Mouse (Mus musculus) olfactory bulb, adult 2 months (tissue): ENCODE data around the gene Slc35f5. TPM values are rescaled to one million over a fixed set of nuclear protein-coding genes. Genes with fewer than 3 reads are reported as not detected.
A peak's percentile ranks its signal among the peaks of the same experiment; 100 is the strongest.
"Not testable (repeated sequence)": the region's sequence is repeated elsewhere in the genome, so short reads cannot be mapped to it uniquely, and the experiment has no call there.

Source experiments
- H3K27ac ChIP-seq: fragments of 200-500 bp; 2 replicates; pipeline ENCODE4 v1.5.1; 2012; ENCODE audit warnings: low read depth, low read length; ENCODE audit not compliant: insufficient read depth
- H3K4me1 ChIP-seq: fragments of 200-500 bp; 2 replicates; pipeline ENCODE4 v1.6.1; 2012; ENCODE audit warnings: low read length; ENCODE audit not compliant: control insufficient read depth, insufficient read depth
- H3K4me3 ChIP-seq: fragments of 200-500 bp; 2 replicates; pipeline ENCODE4 v1.5.1; 2012; ENCODE audit warnings: mild to moderate bottlenecking, low read depth, low read length, moderate library complexity; ENCODE audit not compliant: insufficient read depth
- CTCF ChIP-seq: fragments of 200-500 bp; IDR thresholded peaks from 2 replicates; pipeline ENCODE4 v1.5.1; 2012; ENCODE audit warnings: low read depth, mild to moderate bottlenecking, low read length, moderate library complexity; ENCODE audit not compliant: insufficient read depth
- POLR2A ChIP-seq: fragments of 200-500 bp; IDR thresholded peaks from 2 replicates; pipeline ENCODE4 v1.6.1; 2012; ENCODE audit warnings: mild to moderate bottlenecking, low read depth, low read length, moderate library complexity; ENCODE audit not compliant: insufficient read depth
- WGBS: fragments of 180-500 bp; shearing (Covaris S2); methylation state at CpG from one replicate; pipeline ENCODE4 v1.1.7; 2018; 5-methylcytosine and 5-hydroxymethylcytosine counted together
- polyA plus RNA-seq: library from polyadenylated mRNA; stranded (reverse); fragments of >200 nt; gene quantifications from 2 replicates; pipeline ENCODE4 v1.2.4, GENCODE M21; 2012; ENCODE audit warnings: low replicate concordance; ENCODE audit not compliant: missing spikeins, insufficient read depth, insufficient read length

Slc35f5 gene
- polyA plus RNA-seq: not detected in 2 replicates

DNA sequence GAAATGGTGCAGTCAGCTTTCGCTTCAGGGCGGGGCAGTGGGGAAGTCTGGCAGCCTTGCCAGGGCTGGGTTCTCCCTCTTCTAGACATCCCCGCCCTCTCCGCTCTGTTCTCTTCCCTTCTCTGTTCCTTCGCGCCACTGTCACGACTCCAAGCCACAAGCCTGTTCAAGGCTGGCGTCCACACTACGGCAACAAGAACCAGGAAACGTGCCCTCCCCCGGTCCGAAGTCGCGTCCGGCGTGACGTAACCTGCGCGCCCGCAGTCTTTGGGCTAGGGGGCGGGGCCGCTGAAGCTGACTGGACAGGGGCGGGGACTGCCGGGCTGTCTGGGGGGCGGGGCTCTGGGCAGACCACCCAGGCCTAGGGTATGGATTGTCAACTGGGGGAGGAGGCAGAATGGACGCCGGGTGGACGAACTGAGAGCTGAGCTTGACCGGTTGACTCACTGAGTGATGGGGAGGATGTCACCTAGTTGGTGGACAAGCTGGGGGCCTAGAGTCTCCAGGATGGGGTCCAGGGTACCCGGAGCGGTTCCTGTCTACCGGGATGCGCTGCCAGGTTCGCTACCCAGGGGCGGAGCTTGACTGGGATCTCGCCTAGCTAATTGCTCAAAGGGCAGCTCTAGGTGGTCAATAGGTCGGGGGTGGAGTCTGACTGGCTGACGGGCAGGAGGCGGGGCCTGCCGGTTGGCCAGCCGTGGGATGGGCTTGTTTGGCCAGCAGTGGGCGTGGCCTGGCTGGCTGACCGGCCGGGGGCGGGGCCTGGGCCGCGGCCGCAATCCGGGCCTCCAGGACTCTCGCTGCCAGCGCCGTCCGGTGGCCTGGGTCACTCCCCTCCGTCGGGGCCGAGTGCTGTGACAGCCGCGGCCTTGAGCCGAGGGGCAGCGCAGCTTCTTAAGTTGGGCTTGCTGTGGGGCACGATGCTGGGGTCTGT lies at the start of gene Slc35f5:
Gene Slc35f5 (plus strand): TSS at position 337 of the 934 bp plus-strand sequence.
- TF ChIP-seq POLR2A (peak; percentile 63; the same call in 1 of the 2 replicates), CTCF (no peak)
- peak within 1 kb of the TSS; percentile 68 for H3K4me3 ChIP-seq
- no peaks in the 10 kb centered on the region for H3K4me1 ChIP-seq
- H3K27ac ChIP-seq: peak within 1 kb of the TSS; percentile 52
- WGBS: under 1% methylated on average over 61 of the region's 61 CpGs

- no peak overlapping the region for H3K27ac ChIP-seq
- WGBS: 94% methylated on average over 5 of the region's 5 CpGs
- TF ChIP-seq CTCF (no peak), POLR2A (no peak)
- no peaks in the 10 kb centered on the region for H3K4me1 ChIP-seq
- H3K4me3 ChIP-seq: no peak overlapping the region
These were observed 45.7 kb upstream of the Slc35f5 start for GRCm38 (mm10) chr1:125514706-125515105.

DNA sequence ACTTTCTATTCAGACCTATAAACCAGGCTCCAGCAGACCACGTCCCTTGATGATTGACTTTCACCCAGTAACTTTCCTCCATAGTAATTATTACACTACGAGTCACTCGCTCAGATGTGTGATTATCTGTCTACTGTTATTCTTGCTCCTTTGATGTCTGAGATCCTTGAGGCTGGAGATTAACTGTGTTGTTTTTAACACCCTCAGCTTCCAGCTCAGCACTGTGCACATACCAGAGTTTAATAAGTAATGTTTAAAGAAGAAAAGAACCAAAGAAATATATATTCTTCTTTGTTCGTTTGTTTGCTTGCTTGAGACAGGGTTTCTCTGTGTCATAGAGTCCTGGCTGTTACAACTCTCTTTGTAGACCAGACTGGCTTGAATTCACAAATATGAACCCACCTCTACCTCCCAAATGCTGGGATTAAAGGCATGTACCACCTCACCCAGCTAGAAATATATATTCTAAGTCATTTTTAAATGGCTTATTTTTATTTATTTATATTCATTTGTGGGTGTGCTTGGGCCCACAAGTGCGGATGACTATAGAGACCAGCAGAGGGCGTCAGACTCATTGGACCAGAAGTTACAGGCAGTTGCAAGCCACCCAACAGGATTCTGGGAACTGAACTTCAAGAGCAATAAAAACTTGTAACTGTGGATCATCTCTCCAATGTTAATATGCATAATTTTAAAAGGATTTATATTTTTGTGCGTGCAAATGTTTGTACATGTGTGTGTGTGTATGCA lies 43.3 kb upstream of the Slc35f5 start:
- Histone ChIP-seq H3K27ac (no peak overlapping the region), H3K4me1 (no peaks in the 10 kb centered on the region), H3K4me3 (no peak overlapping the region)
- WGBS: 54% methylated on average over 7 of the region's 7 CpGs
- no peak for TF ChIP-seq POLR2A

DNA sequence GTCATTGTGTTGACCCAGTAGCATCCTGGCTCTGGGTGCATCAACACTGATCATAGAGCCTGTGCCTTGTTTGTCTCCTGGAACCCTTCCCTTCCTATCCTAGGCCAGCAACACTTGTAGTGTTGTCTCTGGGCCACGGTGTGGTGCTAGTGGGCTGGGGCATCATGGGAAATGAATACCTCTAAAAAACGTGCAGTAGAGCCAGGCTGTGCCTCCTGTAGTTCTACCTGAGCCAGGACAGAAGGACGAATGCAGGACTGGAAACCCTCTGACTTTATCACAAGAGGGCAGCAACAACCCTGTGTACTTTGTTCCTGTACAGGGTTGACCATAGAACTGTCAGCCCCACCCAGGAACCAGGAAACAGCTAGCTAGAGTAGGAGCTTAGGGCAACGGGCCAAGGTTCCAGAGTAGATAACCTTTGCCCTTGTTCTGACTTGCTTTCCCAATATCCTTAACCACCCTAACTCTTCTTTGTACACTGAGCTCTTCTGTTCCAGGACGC lies 41.2 kb upstream of the Slc35f5 start:
- WGBS: 66% methylated on average over 5 of the region's 5 CpGs
- Histone ChIP-seq H3K4me3 (no peak overlapping the region), H3K4me1 (no peaks in the 10 kb centered on the region), H3K27ac (no peak overlapping the region)
- TF ChIP-seq CTCF (no peak), POLR2A (no peak)

GRCm38 (mm10) chr1:125525965-125526665 lies 34.3 kb upstream of the Slc35f5 start:
- no peak for TF ChIP-seq POLR2A
- no peak for TF ChIP-seq CTCF
- no peak overlapping the region for H3K4me3 ChIP-seq
- H3K4me1 ChIP-seq: no peaks in the 10 kb centered on the region
- 51% methylated on average over 7 of the region's 7 CpGs for WGBS
- no peak overlapping the region for H3K27ac ChIP-seq

DNA sequence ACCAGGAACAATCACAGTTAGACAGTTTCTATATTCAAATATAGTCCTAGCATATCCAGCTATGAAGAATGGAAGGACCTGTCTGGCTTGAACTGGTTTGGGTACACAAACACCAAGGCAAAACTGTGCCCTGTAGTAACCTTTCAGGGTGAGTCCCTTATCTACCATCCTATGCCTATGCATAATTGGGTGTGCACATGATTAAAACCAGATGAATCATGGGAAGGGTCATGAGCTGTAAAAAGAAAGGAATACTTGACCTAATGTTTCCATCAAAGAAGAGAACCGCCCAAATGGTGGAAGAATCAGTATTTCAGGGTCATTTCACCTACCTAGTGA lies 33.8 kb upstream of the Slc35f5 start:
- no peak for TF ChIP-seq CTCF
- TF ChIP-seq POLR2A: no peak
- no peak overlapping the region for H3K4me3 ChIP-seq
- no peak overlapping the region for H3K27ac ChIP-seq
- H3K4me1 ChIP-seq: no peaks in the 10 kb centered on the region
- WGBS: 100% methylated on average over 1 of the region's 1 CpGs

GRCm38 (mm10) chr1:125527364-125527763 lies 33.0 kb upstream of the Slc35f5 start:
- Histone ChIP-seq H3K4me1 (no peaks in the 10 kb centered on the region), H3K4me3 (no peak overlapping the region), H3K27ac (no peak overlapping the region)
- 92% methylated on average over 3 of the region's 3 CpGs for WGBS
- TF ChIP-seq CTCF (no peak), POLR2A (no peak)

DNA sequence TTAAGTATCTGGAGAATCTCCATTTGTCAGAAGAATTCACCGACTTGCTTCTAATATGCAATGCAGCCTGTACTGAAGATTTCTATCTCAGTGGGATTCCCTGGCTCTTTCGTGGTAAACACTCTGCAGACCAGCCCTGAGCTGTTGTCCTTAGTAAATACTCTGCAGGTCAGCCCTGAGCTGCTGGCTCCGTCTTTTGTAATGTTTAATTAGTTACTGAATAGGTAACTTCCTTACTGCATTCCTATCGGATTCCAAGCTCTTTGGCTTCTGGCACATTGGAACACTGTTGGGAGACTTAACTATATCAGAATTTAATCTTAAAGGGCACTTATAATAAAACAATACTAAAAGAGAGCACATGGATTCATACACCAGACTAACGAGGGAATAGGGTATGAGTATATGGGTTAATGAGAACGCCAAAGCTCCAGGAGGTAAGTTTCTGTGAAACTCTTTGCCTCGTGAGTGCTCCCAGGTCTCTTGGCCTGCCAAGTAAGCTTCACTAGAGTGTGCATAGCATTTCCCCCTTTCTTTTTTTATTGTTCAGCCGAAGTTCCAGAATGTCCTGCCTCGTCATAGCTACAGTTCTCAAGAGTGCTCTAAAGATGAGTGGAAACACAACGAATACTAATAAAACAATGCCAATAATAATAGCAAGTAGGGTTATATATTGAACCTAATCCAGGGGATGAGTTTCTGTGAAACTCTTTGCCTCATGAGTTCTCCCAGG lies 27.0 kb upstream of the Slc35f5 start:
- not testable (repeated sequence) for H3K4me1 ChIP-seq, H3K27ac ChIP-seq, H3K4me3 ChIP-seq
- WGBS: 65% methylated on average over 10 of the region's 10 CpGs
